Mouse (Mus musculus) liver, embryonic 13.5 days (tissue): ENCODE results near the gene Atp1a2. TPM values are rescaled to one million over a fixed set of nuclear protein-coding genes. Genes with fewer than 3 reads are reported as not detected.

Source experiments
- ATAC-seq: fragments of 200-750 bp; cut with Nextera tagmentation; 2 replicates; pipeline ENCODE4 v1.8.0; 2017; ENCODE audit warnings: low read depth, mild to moderate bottlenecking, moderate number of reproducible peaks, moderate library complexity
- DNase-seq: peaks from one replicate; pipeline ENCODE4 v3.0.0; 2022
- H3K27ac ChIP-seq: fragments of 300-500 bp; sonication (generic); 2 replicates; pipeline ENCODE4 v1.5.1; 2015; ENCODE audit warnings: moderate library complexity, mild to moderate bottlenecking, inconsistent platforms
- H3K27me3 ChIP-seq: fragments of 300-500 bp; sonication (generic); 2 replicates; pipeline ENCODE4 v1.6.1; 2015; ENCODE audit warnings: mild to moderate bottlenecking, inconsistent platforms
- H3K36me3 ChIP-seq: fragments of 300-500 bp; sonication (generic); 2 replicates; pipeline ENCODE4 v1.6.1; 2015; ENCODE audit warnings: mild to moderate bottlenecking, inconsistent platforms
- H3K4me1 ChIP-seq: fragments of 300-500 bp; sonication (generic); replicated peaks from 2 replicates; pipeline ENCODE4 v1.6.1; 2015; ENCODE audit warnings: inconsistent platforms
- H3K4me2 ChIP-seq: fragments of 300-500 bp; sonication (generic); 2 replicates; pipeline ENCODE4 v1.6.1; 2015; ENCODE audit warnings: inconsistent platforms, mild to moderate bottlenecking, moderate library complexity
- H3K4me3 ChIP-seq: fragments of 300-500 bp; sonication (generic); replicated peaks from 2 replicates; pipeline ENCODE4 v1.5.1; 2015; ENCODE audit warnings: mild to moderate bottlenecking, inconsistent platforms
- H3K9ac ChIP-seq: fragments of 300-500 bp; sonication (generic); 2 replicates; pipeline ENCODE4 v1.6.1; 2015; ENCODE audit warnings: mild to moderate bottlenecking, inconsistent platforms
- H3K9me3 ChIP-seq: fragments of 300-500 bp; sonication (generic); replicated peaks from 2 replicates; pipeline ENCODE4 v1.6.1; 2016; ENCODE audit warnings: inconsistent platforms
- WGBS: fragments of 180-500 bp; shearing (Covaris S2); methylation state at CpG from one replicate; pipeline ENCODE4 v1.1.7; 2015; ENCODE audit not compliant: insufficient replicate concordance; 5-methylcytosine and 5-hydroxymethylcytosine counted together
- polyA plus RNA-seq: library from polyadenylated mRNA; unstranded; fragments of >200 nt; fragmentation: Nextera tagmentation; extraction: Ambion mirVana; gene quantifications from 2 replicates; pipeline ENCODE4 v1.2.1, GENCODE M21; 2015

Atp1a2 gene
- polyA plus RNA-seq, 1 experiment from 2014 or later: 0.32 TPM

DNA sequence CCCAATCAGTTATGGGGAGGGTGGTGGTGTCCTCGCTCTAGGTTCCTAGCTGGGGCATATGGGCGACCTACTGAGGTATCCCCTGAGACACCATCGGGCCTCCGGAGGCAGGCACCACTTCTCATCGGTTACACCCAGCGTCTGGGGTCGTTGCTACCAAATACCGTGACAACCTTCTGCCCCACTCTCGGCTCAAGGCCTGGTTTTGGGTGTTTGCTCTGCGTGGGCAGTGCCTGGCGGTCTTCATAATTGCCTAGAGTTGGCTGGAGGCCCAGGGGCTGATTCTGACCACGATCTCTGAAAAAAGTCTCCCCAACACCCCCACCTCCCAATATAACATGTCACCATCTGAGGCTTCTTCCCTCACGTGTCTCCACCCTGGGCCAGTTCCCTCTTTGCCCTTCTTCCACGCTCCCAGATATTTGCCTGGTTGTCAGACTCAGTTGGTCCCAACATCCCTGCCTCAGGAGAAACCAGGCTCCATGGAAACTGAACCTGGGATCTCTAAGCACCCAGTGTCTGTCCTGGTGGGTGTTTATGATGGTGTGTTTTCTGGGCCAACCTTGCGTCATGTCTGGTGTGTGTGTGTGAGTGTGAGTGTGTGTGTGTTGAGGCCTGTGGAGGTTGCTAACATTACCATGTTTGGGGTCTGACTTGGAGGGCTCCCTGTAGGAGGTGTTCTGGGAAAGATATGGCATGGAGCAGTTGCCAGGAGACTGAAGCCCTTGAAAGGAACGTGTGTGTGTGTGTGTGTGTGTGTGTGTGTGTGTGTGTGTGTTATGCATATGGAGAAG is 15.1 kb upstream of the Atp1a2 start:
- Histone ChIP-seq H3K9me3 (no peaks in the 10 kb centered on the region), H3K9ac (peak overlapping the region; percentile 80), H3K36me3 (peaks cover 9% of the 10 kb centered on the region), H3K4me3 (peak overlapping the region; percentile 75), H3K27ac (0 out of 2 replicates have a peak overlapping the region, but pooled peaks have one; percentile 6), H3K4me2 (peak overlapping the region; percentile 96), H3K27me3 (no peaks in the 10 kb centered on the region), H3K4me1 (peaks cover 43% of the 10 kb centered on the region)
- no peak for DNase-seq
- ATAC-seq: peak; percentile 49
- WGBS: 11% methylated on average over 16 of the region's 16 CpGs

DNA sequence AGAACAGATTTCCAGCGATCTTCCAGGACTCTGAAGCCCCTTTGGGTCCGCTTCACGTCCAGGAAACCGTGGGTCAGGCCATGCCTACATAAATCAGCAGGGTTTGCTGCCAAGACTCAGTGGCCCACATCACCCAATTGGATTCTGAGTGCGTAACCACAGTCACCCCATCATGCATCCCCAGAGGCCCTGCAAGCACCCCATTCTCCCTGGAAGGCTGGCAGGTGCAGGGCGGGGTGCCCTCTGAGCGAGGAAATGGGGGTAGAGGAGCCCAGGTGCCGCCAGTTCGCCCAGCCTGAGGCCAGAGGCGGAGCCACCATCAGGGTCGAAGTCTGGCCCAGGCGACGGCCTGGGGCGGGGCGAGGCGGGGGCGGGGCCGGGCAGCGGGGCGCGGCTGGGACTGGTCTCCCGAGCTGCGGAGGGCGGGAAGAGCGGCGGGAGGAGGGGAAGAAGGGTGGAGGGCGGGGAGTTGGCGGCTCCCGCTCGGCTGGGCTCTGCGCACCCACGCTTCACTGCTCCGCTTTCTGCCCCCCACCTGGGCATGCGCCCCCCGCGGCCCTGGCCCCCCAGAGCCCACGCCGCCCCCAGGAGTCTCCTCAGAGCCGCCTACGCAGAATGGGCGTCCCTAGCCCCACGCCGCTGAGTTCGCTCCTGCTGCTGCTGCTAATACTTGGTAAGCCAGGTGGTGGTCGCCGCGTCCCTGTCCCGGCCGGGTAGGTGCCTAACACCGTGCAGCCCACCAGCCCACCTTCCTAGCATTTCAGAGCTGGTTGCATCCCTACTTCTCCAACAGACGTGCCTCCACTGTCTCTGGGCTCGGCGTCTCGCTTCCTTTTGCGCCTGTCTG is 14.3 kb upstream of the Atp1a2 start:
- no peaks in the 10 kb centered on the region for H3K27me3 ChIP-seq
- DNase-seq: peak; percentile 86

DNA sequence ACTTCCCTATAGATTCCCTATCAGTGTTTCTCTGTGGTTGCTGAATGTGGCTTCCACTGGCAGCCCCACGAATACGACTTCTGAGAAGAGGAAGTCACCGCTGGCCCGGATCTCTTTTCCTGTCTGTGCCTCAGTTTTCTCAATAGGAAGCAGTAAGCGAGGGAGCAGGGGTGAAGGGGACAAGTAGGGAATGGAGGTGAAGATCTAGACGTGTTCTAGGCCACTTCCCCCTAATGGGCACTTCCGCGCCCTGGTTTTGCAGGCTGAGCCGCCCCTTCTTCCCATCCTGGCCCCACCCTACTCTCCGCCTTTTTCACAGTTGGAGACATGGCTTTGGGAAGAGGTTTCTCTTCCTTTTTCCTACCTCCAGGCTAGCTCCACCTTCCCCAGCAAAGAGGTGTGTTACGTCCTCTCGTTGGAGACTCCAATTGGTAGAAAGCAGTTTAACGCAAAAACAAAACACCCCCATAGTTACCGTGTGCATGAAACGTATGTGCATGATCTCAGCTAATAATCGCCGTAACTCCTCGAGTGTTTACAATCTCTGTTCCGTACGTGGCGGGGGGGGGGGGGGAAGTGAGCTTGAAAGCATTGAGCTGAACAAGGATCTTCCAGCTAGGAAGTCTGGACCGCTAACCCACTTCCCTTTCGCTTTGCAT is 13.5 kb upstream of the Atp1a2 start:
- H3K9me3 ChIP-seq: no peaks in the 10 kb centered on the region
- no peaks in the 10 kb centered on the region for H3K27me3 ChIP-seq
- H3K9ac ChIP-seq: peak overlapping the region; percentile 76
- peak overlapping the region; percentile 83 for H3K27ac ChIP-seq
- WGBS: 1% methylated on average over 23 of the region's 23 CpGs
- H3K4me1 ChIP-seq: peaks cover 43% of the 10 kb centered on the region
- ATAC-seq: peak; percentile 16
- DNase-seq: peak; percentile 35
- H3K36me3 ChIP-seq: no peaks in the 10 kb centered on the region
- peak overlapping the region; percentile 75 for H3K4me3 ChIP-seq
- peak overlapping the region; percentile 96 for H3K4me2 ChIP-seq

More for the DNA sequence above, 14.3 kb upstream of the Atp1a2 start:
- WGBS: under 1% methylated on average over 54 of the region's 55 CpGs
- H3K9ac ChIP-seq: peak overlapping the region; percentile 80
- H3K4me3 ChIP-seq: peak overlapping the region; percentile 75
- H3K27ac ChIP-seq: peak overlapping the region; percentile 83
- peaks cover 43% of the 10 kb centered on the region for H3K4me1 ChIP-seq
- peak; percentile 90 for ATAC-seq
- no peaks in the 10 kb centered on the region for H3K9me3 ChIP-seq
- peaks cover under 1% of the 10 kb centered on the region; the same call in 1 of the 2 replicates for H3K36me3 ChIP-seq
- peak overlapping the region; percentile 96 for H3K4me2 ChIP-seq

GRCm38 (mm10) chr1:172309699-172310398 is 12.0 kb upstream of the Atp1a2 start:
- WGBS: 1% methylated on average over 14 of the region's 14 CpGs
- peak overlapping the region; percentile 67 for H3K4me2 ChIP-seq
- H3K27ac ChIP-seq: peak overlapping the region; percentile 51; the same call in 1 of the 2 replicates
- no peaks in the 10 kb centered on the region for H3K9me3 ChIP-seq
- peak overlapping the region; percentile 39 for H3K4me3 ChIP-seq
- peaks cover 58% of the 10 kb centered on the region for H3K4me1 ChIP-seq
- DNase-seq (peak; percentile 80), ATAC-seq (peak; percentile 42)
- no peaks in the 10 kb centered on the region for H3K27me3 ChIP-seq
- peak overlapping the region; percentile 65 for H3K9ac ChIP-seq
- H3K36me3 ChIP-seq: no peaks in the 10 kb centered on the region

DNA sequence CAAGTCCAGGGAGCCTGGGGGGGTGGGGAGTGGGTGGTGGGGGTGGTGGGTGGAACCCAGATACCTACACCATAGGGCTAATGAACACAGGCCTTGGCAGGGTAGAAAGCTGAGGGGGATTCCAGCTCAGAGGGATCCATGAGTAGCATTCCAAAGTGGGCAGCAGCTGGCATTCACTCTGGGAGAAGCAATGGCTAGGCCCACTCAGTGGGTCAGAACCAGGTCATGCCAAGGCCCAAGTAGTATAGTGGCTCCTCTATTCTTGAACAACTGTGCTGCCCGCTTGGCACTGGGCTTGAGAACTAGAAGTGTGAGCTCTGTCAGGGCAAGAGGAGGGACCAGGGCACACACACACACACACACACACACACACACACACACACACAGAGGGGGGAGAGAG is 10.5 kb upstream of the Atp1a2 start:
- Histone ChIP-seq H3K4me3 (no peak overlapping the region), H3K36me3 (no peaks in the 10 kb centered on the region), H3K4me2 (no peak overlapping the region), H3K4me1 (peaks cover 70% of the 10 kb centered on the region), H3K27me3 (peaks cover 5% of the 10 kb centered on the region; the same call in 1 of the 2 replicates), H3K9ac (no peak overlapping the region), H3K9me3 (no peaks in the 10 kb centered on the region), H3K27ac (peak overlapping the region; percentile 39; the same call in 1 of the 2 replicates)
- WGBS: 83% methylated on average over 1 of the region's 1 CpGs
- no peak for ATAC-seq
- no peak for DNase-seq

DNA sequence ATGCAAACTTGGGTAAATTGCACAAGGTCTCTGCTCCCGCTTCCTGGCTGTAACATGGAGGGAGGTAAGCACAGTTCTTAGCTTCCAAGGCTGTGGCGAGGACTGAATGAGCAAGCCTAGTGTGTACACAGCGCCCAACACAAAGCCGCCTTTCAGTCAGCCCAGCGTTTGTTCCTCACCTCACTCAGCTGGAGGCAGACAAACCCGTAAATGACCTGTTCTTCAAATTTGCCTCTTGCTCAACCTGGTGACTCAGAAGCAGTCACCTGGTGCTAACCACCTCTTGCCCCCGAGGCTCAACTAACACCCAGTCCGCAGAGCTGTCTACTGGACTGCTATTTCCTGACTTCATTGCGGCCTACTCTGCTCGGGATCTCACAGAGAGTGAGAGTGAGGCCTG is 10.1 kb upstream of the Atp1a2 start:
- 66% methylated on average over 10 of the region's 10 CpGs for WGBS
- Histone ChIP-seq H3K9ac (no peak overlapping the region), H3K4me1 (peaks cover 70% of the 10 kb centered on the region), H3K4me3 (no peak overlapping the region), H3K36me3 (no peaks in the 10 kb centered on the region), H3K9me3 (no peaks in the 10 kb centered on the region), H3K27me3 (peaks cover 10% of the 10 kb centered on the region; the same call in 1 of the 2 replicates), H3K4me2 (no peak overlapping the region), H3K27ac (peak overlapping the region; percentile 39; the same call in 1 of the 2 replicates)
- no peak for DNase-seq
- no peak for ATAC-seq

DNA sequence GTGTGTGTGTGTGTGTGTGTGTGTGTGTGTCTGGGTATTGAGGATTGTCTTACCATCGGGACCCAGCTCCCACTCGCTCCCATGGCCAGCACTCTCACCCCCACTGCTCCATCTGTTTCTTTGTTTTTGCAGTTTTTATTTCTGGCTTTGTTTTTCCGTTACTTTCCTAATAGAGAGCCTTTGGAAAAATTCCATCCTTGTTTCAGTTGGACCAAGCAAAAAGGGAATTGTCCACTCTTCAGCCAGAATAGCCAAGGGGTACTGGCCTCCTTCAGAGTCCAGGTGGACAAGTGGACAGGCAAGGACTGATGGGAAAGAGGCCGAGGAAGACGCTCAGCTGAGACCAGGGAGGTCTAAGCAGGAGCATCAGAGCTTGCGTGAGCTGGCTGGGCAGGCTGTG is 9.0 kb upstream of the Atp1a2 start:
- 67% methylated on average over 6 of the region's 6 CpGs for WGBS
- Histone ChIP-seq H3K4me3 (no peak overlapping the region), H3K9ac (no peak overlapping the region), H3K27ac (no peak overlapping the region), H3K27me3 (peaks cover 20% of the 10 kb centered on the region), H3K4me1 (peaks cover 72% of the 10 kb centered on the region), H3K4me2 (no peak overlapping the region), H3K36me3 (no peaks in the 10 kb centered on the region), H3K9me3 (no peaks in the 10 kb centered on the region)
- ATAC-seq (no peak), DNase-seq (no peak)

DNA sequence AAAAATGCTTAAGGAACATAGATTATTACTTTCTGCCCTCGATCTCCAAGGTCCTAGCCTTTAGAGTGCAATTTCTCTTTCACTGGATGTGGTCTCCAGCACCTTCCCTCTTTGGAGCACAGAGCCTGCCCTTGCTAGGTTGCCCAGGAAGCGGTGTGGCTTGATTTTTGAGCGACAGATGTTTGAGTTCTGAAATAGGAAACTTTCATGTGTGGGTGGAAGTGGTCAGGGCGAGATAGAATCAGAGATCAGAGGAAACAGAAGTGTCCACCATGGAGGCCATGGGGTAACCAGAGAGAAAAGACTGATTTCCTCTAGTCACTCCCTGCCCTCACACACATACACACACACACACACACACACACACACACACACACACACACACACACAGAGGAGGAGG is 8.3 kb upstream of the Atp1a2 start:
- H3K27me3 ChIP-seq: peaks cover 24% of the 10 kb centered on the region

DNA sequence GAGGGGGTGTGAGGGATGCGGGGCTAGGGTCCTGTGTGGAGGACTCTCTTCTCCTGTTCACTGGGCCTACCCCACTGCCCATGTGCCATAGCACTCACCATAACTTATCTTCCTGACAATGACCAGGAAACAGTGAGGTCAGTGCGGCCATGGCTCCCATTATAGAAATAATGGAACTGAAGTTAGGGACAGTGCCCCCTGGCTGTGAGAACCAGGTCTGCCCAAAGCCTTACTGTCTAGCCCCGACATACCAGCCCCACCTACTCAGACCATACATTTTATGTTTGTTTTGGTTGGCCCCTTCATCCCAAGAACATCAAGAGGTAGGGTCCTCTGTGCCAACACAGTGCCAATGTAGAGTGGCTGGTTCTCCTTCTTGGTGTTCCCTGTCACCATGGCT is 7.8 kb upstream of the Atp1a2 start:
- no peak for ATAC-seq
- Histone ChIP-seq H3K4me2 (no peak overlapping the region), H3K27me3 (peaks cover 29% of the 10 kb centered on the region), H3K4me1 (peaks cover 61% of the 10 kb centered on the region), H3K27ac (no peak overlapping the region), H3K9ac (no peak overlapping the region), H3K4me3 (no peak overlapping the region), H3K9me3 (no peaks in the 10 kb centered on the region), H3K36me3 (no peaks in the 10 kb centered on the region)
- WGBS: 43% methylated on average over 3 of the region's 3 CpGs
- no peak for DNase-seq

More for the DNA sequence above, 8.3 kb upstream of the Atp1a2 start:
- WGBS: 21% methylated on average over 4 of the region's 4 CpGs
- Histone ChIP-seq H3K4me1 (peaks cover 66% of the 10 kb centered on the region), H3K9ac (no peak overlapping the region), H3K36me3 (no peaks in the 10 kb centered on the region), H3K9me3 (no peaks in the 10 kb centered on the region), H3K4me3 (no peak overlapping the region), H3K27ac (no peak overlapping the region), H3K4me2 (no peak overlapping the region)
- no peak for DNase-seq
- ATAC-seq: no peak

GRCm38 (mm10) chr1:172305153-172305552 is 7.3 kb upstream of the Atp1a2 start:
- no peaks in the 10 kb centered on the region for H3K36me3 ChIP-seq
- peaks cover 56% of the 10 kb centered on the region for H3K4me1 ChIP-seq
- H3K9me3 ChIP-seq: no peaks in the 10 kb centered on the region
- H3K4me2 ChIP-seq: no peak overlapping the region
- no peak overlapping the region for H3K4me3 ChIP-seq
- ATAC-seq (no peak), DNase-seq (no peak)
- 38% methylated on average over 2 of the region's 2 CpGs for WGBS
- no peak overlapping the region for H3K9ac ChIP-seq
- H3K27ac ChIP-seq: no peak overlapping the region
- H3K27me3 ChIP-seq: peaks cover 34% of the 10 kb centered on the region
